Mouse (Mus musculus) heart, postnatal 14 days (tissue): ENCODE results near the gene Haus6. TPM values are rescaled to one million over a fixed set of nuclear protein-coding genes. Genes with fewer than 3 reads are reported as not detected.
A peak's percentile ranks its signal among the peaks of the same experiment; 100 is the strongest.
"Not testable (repeated sequence)": the region's sequence is repeated elsewhere in the genome, so short reads cannot be mapped to it uniquely, and the experiment has no call there.

Experiments used
- DNase-seq, 2 experiments: peaks; one replicate each; pipeline ENCODE4 v3.0.0; 2021 to 2022
- intact Hi-C: fragments of 180-260 bp; cut with DNase I; formaldehyde crosslinking; loops from one replicate; pipeline ENCODE4 v1.15.1; 2025
- long read RNA-seq, 2 experiments: library from polyadenylated mRNA; stranded (forward); transcript quantifications; one replicate each; pipeline ENCODE4 v2.0.0; 2021
- total RNA-seq, 2 experiments: library from RNA; stranded (reverse); gene quantifications; 2 replicates each; pipeline ENCODE4 v1.2.3; 2021

The Haus6 gene
- 1 to 10 TPM; 6.1 to 7.5 TPM for total RNA-seq
- long read RNA-seq, experiment 1, partial matches to known transcripts: 0 of 1 reads
- long read RNA-seq, experiment 1, other reads (novel, unspliced or antisense): 1 of 1 reads
- long read RNA-seq, experiment 2, full-length matches to known transcripts: 2 of 4 reads
- long read RNA-seq, experiment 2, partial matches to known transcripts: 1 of 4 reads
- long read RNA-seq, experiment 2, other reads (novel, unspliced or antisense): 1 of 4 reads

DNA sequence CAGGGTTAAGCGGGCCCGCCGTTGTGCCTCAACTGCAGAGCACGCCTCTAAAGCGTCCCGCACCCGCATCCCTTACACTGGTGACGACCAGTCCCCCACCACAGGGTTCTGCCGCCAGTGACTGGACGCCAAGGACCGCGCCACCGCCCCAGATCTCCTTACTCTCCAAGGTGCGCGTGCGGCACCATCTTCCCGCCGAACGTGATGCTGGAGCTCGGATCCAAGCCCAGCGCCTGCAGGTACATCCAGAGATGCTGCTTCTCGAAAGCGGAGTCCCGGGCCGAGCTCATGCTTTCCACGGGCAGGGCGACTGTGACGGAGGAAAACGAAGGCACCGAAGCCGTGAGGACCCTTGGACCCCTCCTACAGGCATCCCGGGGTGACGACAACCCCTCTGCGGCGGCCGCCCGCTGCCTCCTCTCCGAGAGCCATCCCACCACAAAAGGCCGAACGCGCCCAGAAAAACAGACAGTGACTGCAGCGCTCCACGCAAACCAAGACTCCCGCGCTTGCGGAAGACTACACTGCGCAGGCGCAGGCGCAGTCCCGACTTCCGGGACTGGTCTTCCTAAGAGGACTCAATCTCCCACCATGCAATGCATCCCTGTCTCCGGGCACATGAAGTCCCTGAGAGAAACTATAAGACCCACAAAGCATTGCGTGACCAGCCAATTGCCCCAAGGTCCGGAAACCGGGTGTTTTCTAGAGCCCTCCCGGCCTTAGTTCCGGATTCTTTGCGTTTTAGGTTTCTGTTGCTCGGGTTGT is at the start of gene Haus6:
Gene Haus6 (minus strand): TSS at position 532 of the 765 bp plus-strand sequence.
- peak; percentile 91 to 92 for DNase-seq
- intact Hi-C loops: loop anchor here (2.0 kb wide), 1 partner anchor 85 kb away; no protein-coding TSS in a partner anchor

- peak; percentile 44 to 58 for DNase-seq
- intact Hi-C loops: no loop called here
Observed at GRCm38 (mm10) chr4:86657176-86657575, 45.3 kb upstream of the Haus6 start.

- DNase-seq, intact Hi-C loops: not testable (repeated sequence)
Observed at GRCm38 (mm10) chr4:86656410-86656809, 44.6 kb upstream of the Haus6 start.

DNA sequence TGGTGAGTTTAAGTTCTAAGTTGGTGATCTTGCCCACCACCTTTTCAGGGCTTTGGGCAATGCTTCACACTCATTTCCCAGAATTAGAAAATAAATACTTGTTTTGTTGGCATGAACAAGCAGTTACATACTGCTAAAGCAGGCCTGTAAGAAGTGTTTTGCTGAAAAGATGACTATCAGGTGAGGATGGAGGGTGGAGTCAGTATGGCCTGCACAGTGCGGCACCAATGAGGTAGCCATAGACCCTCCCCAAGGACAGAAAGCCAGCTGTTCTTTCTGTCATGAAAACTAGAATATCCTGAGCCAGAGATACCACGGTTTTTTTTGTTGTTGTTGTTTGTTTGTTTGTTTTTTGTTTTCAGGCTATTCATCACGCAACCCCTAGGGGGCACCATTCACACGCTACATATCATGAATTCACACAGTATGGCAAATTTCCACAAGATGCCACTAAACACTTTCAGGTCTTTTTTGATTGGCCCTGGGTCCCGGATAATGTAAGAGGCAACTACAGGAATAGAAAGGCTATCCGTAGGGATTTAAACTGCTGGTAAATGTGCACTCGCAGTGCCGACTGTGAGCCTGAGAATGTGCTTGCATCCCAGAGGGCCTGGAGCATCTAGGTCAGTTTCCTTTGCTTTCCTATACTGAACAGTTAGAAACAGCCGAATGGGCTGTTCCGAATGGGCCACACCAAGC is 40.0 kb upstream of the Haus6 start:
- intact Hi-C loops: loop anchor here (1.0 to 5.0 kb wide), 2 partner anchors 45 to 75 kb away; partner anchors contain the start of gene Rraga
- peak in 1 of 2 experiments; percentile 18 for DNase-seq

- intact Hi-C loops, DNase-seq: not testable (repeated sequence)
Observed at GRCm38 (mm10) chr4:86648394-86648793, 36.5 kb upstream of the Haus6 start.

DNA sequence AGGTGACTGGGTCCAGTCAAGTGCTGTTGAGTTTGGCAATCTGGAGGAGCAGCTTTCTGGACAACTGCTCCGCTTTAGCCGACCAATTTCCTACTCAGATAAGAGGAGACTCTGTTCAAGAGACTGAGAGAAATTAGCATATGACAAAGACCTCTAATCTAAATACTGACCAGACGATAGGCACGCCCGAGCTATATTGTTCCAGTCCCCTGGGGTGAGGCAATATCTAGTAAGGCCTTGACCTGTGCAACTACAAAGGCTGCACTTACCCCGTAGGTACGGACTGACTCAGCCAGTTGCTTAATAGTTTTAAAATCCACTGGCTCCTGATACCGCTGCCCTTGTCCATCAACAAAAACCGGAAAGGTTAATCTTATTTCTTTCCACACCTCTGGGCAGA is 25.7 kb upstream of the Haus6 start:
- DNase-seq, intact Hi-C loops: not testable (repeated sequence)

GRCm38 (mm10) chr4:86634873-86635272 is 23.0 kb upstream of the Haus6 start:
- DNase-seq, intact Hi-C loops: not testable (repeated sequence)

GRCm38 (mm10) chr4:86634312-86634711 is 22.5 kb upstream of the Haus6 start:
- DNase-seq, intact Hi-C loops: not testable (repeated sequence)

- DNase-seq, intact Hi-C loops: not testable (repeated sequence)
Observed at GRCm38 (mm10) chr4:86632556-86632955, 20.7 kb upstream of the Haus6 start.

DNA sequence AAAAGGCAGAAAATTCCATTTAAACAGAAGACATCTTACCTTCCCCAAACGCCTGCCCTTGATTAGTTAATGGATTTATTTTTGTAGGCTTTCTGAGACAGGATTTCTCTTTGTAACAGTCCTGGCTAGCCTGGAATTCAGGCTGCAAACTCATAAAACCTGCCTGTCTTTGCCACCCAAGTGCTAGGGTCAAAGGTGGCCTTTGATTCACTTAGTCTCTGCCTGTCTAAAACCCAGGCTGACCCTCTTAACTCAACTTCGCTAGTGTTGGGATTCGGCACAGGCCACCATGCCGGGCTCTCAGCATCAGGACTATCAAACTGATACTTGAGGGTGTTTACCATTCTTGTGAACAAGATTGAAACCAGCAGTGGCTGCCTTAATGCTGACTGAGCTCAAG is 20.0 kb upstream of the Haus6 start:
- no peak for DNase-seq
- intact Hi-C loops: no loop called here

- DNase-seq: not testable (repeated sequence)
Observed at GRCm38 (mm10) chr4:86626496-86626895, 14.6 kb upstream of the Haus6 start.

GRCm38 (mm10) chr4:86625463-86625862 is 13.6 kb upstream of the Haus6 start:
- intact Hi-C loops: no loop called here
- DNase-seq: no peak

More at GRCm38 (mm10) chr4:86626496-86626895, 14.6 kb upstream of the Haus6 start:
- intact Hi-C loops: not testable (repeated sequence)

GRCm38 (mm10) chr4:86622532-86622931 is 10.7 kb upstream of the Haus6 start:
- intact Hi-C loops: loop anchor here (2.0 kb wide), 1 partner anchor 74 kb away; no protein-coding TSS in a partner anchor

GRCm38 (mm10) chr4:86622116-86622515 is 10.3 kb upstream of the Haus6 start:
- intact Hi-C loops: loop anchor here (2.0 kb wide), 1 partner anchor 75 kb away; no protein-coding TSS in a partner anchor
- DNase-seq: no peak

More at GRCm38 (mm10) chr4:86622532-86622931, 10.7 kb upstream of the Haus6 start:
- DNase-seq: not testable (repeated sequence)

DNA sequence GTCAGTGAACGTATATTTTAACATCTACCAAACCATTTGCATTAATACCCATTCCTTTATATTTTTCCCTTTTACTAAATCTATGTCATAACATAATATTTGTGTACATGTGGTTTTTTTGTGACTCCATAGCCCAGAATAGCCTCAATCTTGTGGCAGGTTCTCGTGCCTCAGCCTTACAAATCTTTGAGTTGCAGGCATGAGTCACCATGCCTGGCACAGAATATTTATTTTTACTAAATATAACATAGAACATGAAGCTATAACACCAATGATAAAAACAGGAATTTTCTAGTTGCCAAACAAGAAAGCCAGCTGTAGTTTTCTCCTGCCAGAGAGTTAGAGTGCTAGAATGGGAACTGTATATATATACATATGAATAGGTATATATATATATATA is 8.7 kb upstream of the Haus6 start:
- intact Hi-C loops: no loop called here
- no peak for DNase-seq

DNA sequence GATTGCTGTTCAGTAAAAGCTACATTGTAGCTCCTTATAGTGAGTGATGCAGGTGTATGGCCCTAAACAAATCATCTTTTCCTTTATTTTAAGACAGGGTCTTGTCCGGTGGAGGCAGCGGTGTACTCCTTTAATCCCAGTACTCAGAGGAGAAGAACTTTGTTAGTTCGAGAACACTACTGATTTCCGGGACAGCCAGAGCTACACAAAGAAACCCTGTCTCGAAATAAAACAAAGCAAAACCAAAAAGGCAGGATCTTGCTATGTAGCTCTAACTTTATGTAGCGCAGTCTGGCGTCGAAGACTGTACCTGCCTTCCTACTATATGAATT is 400 bp upstream of the Haus6 start:
- intact Hi-C loops: loop anchor here (2.0 kb wide), 1 partner anchor 85 kb away; no protein-coding TSS in a partner anchor
- no peak for DNase-seq

- DNase-seq: no peak
- intact Hi-C loops: no loop called here
Observed at GRCm38 (mm10) chr4:86591304-86591703, 20.6 kb downstream of the Haus6 start.

GRCm38 (mm10) chr4:86588236-86588635 is 23.6 kb downstream of the Haus6 start:
- DNase-seq: no peak
- intact Hi-C loops: no loop called here

GRCm38 (mm10) chr4:86580591-86580990 is 31.3 kb downstream of the Haus6 start:
- intact Hi-C loops: no loop called here
- DNase-seq: no peak

- no peak for DNase-seq
- intact Hi-C loops: no loop called here
Observed at GRCm38 (mm10) chr4:86580056-86580455, 31.8 kb downstream of the Haus6 start.
